Mouse (Mus musculus): Measurements from ENCODE around the gene Gar1.

- no peak for TF ChIP-seq CTCF (IDR thresholded peaks at IDR 0.05; ENCODE audit: low read depth, low read length)
- no peak for TF ChIP-seq POLR2A (IDR thresholded peaks at IDR 0.05; ENCODE audit: borderline replicate concordance, low read depth, low read length)
These were observed 33.9 kb downstream of the Gar1 start for GRCm38 (mm10) chr3:129797341-129797740.
